Comparison of ENCODE assay signal across 1 mouse cellular context in the genomic region with DNA sequence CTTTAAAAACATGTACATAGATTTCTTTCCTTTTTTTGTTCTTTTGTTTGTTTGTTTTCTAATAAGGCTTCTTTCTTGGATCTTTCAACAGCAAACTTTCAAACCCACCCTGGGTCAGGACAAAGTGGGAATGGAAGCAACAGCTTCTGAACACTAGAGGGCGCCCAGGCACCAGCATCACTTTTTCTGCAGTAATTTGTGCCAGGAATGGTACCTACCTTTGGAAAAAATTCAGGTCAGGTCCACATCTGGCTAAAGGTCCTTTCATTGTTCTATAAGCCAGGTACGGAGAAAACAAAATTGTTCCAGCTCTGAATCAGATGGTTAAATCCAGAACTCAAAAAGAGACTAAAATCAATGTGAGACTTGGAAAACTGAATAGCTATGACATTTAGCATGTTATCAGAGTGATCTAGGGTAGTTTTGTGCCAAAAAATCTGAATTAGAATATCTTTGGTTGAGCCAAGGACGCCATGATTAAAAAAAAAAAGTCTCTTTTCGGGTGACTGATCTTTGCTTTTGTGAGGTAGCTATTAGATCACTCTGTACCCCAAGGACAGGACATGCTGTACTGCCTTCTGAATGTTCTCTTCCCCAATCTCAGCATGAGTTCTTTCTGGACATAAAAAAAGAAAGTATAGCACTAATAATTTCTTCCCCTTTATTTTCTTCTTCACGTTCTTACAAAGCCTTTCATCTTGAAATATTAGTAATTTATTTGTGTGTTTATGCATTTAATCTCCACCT.
A peak's percentile ranks its signal among the peaks of the same experiment; 100 is the strongest.
TF ChIP-seq lines count a peak whose summit lies in the region.

No protein-coding gene starts in this region.

TF ChIP-seq in MEL, 35 proteins besides CTCF, POLR2A, EP300 and RAD21:
- 0 out of 2 replicates have a peak, but pooled peaks have one; percentile 20 for TF ChIP-seq SIN3A (IDR thresholded peaks at IDR 0.05; ENCODE audit: low read length)
- peak; percentile 73 for TF ChIP-seq ZC3H11A (IDR thresholded peaks at IDR 0.05; ENCODE audit: low read depth, low read length)
- no peak for TF ChIP-seq ZKSCAN1 (IDR thresholded peaks at IDR 0.05; ENCODE audit: low read depth, low read length)
- TF ChIP-seq HCFC1 (IDR thresholded peaks at IDR 0.05; ENCODE audit: low read depth, low read length): no peak
- TF ChIP-seq ELF1 (IDR thresholded peaks at IDR 0.05; ENCODE audit: low read depth, low read length): no peak
- TF ChIP-seq GABPA (IDR thresholded peaks at IDR 0.05; ENCODE audit: low read depth, low read length): no peak
- TF ChIP-seq MAFK (IDR thresholded peaks at IDR 0.05; ENCODE audit: borderline replicate concordance, low read depth, low read length): no peak
- no peak for TF ChIP-seq E2F4 (IDR thresholded peaks at IDR 0.05; ENCODE audit: borderline replicate concordance, low read depth, low read length)
- TF ChIP-seq ZMIZ1 (IDR thresholded peaks at IDR 0.05; ENCODE audit: low read depth, low read length): no peak
- TF ChIP-seq UBTF (IDR thresholded peaks at IDR 0.05; ENCODE audit: borderline replicate concordance, insufficient read depth, low read depth, low read length): no peak
- TF ChIP-seq SMC3 (IDR thresholded peaks at IDR 0.05; ENCODE audit: low read depth, low read length): peak; percentile 75
- TF ChIP-seq MXI1 (IDR thresholded peaks at IDR 0.05; ENCODE audit: low read depth, low read length): no peak
